17 mouse cellular contexts compared by ENCODE assay signal in the genomic region with DNA sequence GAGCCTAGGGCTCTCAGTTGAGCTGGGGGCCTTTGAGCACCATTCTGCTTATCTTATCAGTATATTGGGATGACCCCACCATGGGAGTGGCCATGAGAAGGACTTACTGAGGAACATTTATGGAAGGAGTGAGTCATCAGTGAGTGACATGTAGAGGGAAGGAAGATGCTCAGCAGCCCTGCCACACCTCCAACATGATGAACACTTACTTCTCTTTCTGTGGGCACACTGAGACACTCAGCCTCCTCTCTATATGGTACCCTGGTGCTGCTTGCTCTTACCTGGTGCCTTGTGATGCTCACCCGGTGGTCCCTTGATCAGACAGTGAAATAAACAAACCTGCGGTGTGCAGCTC. TPM values are rescaled to one million over a fixed set of nuclear protein-coding genes. Genes with fewer than 3 reads are reported as not detected.
DNase-seq lines count a peak whose midpoint lies in the region; TF ChIP-seq lines count a peak whose summit lies in the region.
"Had no signal": no experiment of that assay in that cellular context is flagged by ENCODE, and none has a peak within 500 bp of the region (broad histone marks: within the 10 kb centered on the region; RNA-seq: fewer than 3 reads in every experiment).

No protein-coding gene starts in this region.

- 96% methylated on average over 2 of the region's 2 CpGs for WGBS in macrophage (ENCODE audit: missing documents)

- H3K9ac ChIP-seq in MEL (ENCODE audit: control insufficient read depth, low read depth, low read length, poor library complexity, severe bottlenecking): no peak overlapping the region
- H3K9ac ChIP-seq: embryonic facial prominence, embryonic 12.5 days; midbrain, embryonic 12.5 days; neural tube, embryonic 12.5 days had no signal

- H3K36me3 ChIP-seq in MEL (ENCODE audit: control insufficient read depth in 1 of 2, insufficient read depth in 2 of 2, low read length in 2 of 2) (peaks cover 0 to 16% of the 10 kb centered on the region in 2 experiments; a peak in 2 of 4 replicates), macrophage (ENCODE audit: inconsistent target) (no peaks in the 10 kb centered on the region)
- H3K36me3 ChIP-seq: embryonic facial prominence, embryonic 12.5 days; midbrain, embryonic 12.5 days; neural tube, embryonic 12.5 days had no signal

- TF ChIP-seq RAD21 in MEL (IDR thresholded peaks at IDR 0.05; ENCODE audit: low read depth, low read length): no peak

- no peaks in the 10 kb centered on the region for H3K9me3 ChIP-seq in MEL (replicated peaks; ENCODE audit: insufficient read depth, low read length)
- H3K9me3 ChIP-seq: embryonic facial prominence, embryonic 12.5 days; midbrain, embryonic 12.5 days; neural tube, embryonic 12.5 days had no signal

- peaks cover 0 to 14% of the 10 kb centered on the region in 2 experiments; a peak in 3 of 4 replicates for H3K4me1 ChIP-seq in MEL (ENCODE audit: control insufficient read depth in 1 of 2, insufficient read depth in 2 of 2, low read length in 2 of 2)
- H3K4me1 ChIP-seq: midbrain, embryonic 12.5 days; neural tube, embryonic 12.5 days had no signal

- no peak overlapping the region for H3K4me3 ChIP-seq in layer of hippocampus, adult 2 months
- H3K4me3 ChIP-seq in MEL (ENCODE audit: control insufficient read depth in 1 of 2, insufficient read depth in 1 of 2, low read depth in 2 of 2, low read length in 2 of 2): no peak overlapping the region
- no peak overlapping the region for H3K4me3 ChIP-seq in macrophage (ENCODE audit: inconsistent target)
- H3K4me3 ChIP-seq: embryonic facial prominence, embryonic 12.5 days; heart, adult 2 months; midbrain, embryonic 12.5 days; neural tube, embryonic 12.5 days had no signal

- no peak for TF ChIP-seq EP300 in MEL (IDR thresholded peaks at IDR 0.05; ENCODE audit: low read depth in 1 of 2, low read length in 2 of 2)

- H3K27me3 ChIP-seq in MEL (ENCODE audit: control insufficient read depth in 1 of 2, insufficient read depth in 2 of 2, low read length in 2 of 2): no peaks in the 10 kb centered on the region
- H3K27me3 ChIP-seq: embryonic facial prominence, embryonic 12.5 days; midbrain, embryonic 12.5 days; neural tube, embryonic 12.5 days had no signal

- intact Hi-C loops in gastrocnemius, postnatal 14 days (cut with DNase I; ENCODE audit: low total_unique reads): no loop called here

- H3K79me2 ChIP-seq in MEL (ENCODE audit: control insufficient read depth, insufficient read depth, low read length, poor library complexity) (no peaks in the 10 kb centered on the region; the same call in 1 of the 2 replicates), macrophage (ENCODE audit: inconsistent target) (peaks cover 100% of the 10 kb centered on the region)

- no peak for TF ChIP-seq POLR2A in MEL (IDR thresholded peaks at IDR 0.05; ENCODE audit: control insufficient read depth in 1 of 2, insufficient read depth in 1 of 2, low read depth in 1 of 2, low read length in 2 of 2, poor library complexity in 1 of 2)

- no peak for DNase-seq in layer of hippocampus, adult 2 months (ENCODE audit: low spot score in 2 of 2)
- DNase-seq in layer of hippocampus, adult 18-20 months (ENCODE audit: low spot score in 2 of 2): no peak
- DNase-seq in 3T3-L1 (ENCODE audit: low read depth, low spot score): peak; percentile 72
- peak; percentile 59 for DNase-seq in MEL (ENCODE audit: low read depth, low spot score)
- no peak for DNase-seq in gastrocnemius, postnatal 14 days
- no peak for DNase-seq in spleen, postnatal 14 days (ENCODE audit: low spot score in 2 of 2)
- DNase-seq: adrenal gland, adult 8-10 months; heart, adult 2 months; heart, postnatal 14 days; kidney, adult 11 months; liver; right cerebral cortex, adult 18-20 months; thymus, postnatal 14 days had no signal

- H3K27ac ChIP-seq in layer of hippocampus, adult 2 months: peak overlapping the region; percentile 82
- H3K27ac ChIP-seq in MEL (ENCODE audit: control insufficient read depth, low read depth, low read length) (no peak overlapping the region), macrophage (0 out of 2 replicates have a peak overlapping the region, but pooled peaks have one; percentile 27)
- H3K27ac ChIP-seq: embryonic facial prominence, embryonic 12.5 days; heart, adult 2 months; midbrain, embryonic 12.5 days; neural tube, embryonic 12.5 days had no signal

- TF ChIP-seq CTCF in layer of hippocampus, adult 2 months (conservative IDR thresholded peaks at IDR 0.05): no peak
- no peak for TF ChIP-seq CTCF in MEL (IDR thresholded peaks at IDR 0.05 in 2 of 3, conservative IDR thresholded peaks at IDR 0.05 in 1 of 3; ENCODE audit: control insufficient read depth in 1 of 3, insufficient read depth in 1 of 3, low read depth in 2 of 3, low read length in 3 of 3, poor library complexity in 1 of 3, severe bottlenecking in 1 of 3)

TF ChIP-seq in MEL, 35 proteins besides CTCF, POLR2A, EP300 and RAD21:
- TF ChIP-seq JUND (IDR thresholded peaks at IDR 0.05; ENCODE audit: low read depth, low read length): 0 out of 2 replicates have a peak, but pooled peaks have one; percentile 37
- no peak for TF ChIP-seq SMC3 (IDR thresholded peaks at IDR 0.05; ENCODE audit: low read depth, low read length)
- no peak for TF ChIP-seq KAT2A (conservative IDR thresholded peaks at IDR 0.05; ENCODE audit: low read depth, low read length)
- TF ChIP-seq NELFE (IDR thresholded peaks at IDR 0.05; ENCODE audit: low read depth, low read length): no peak
- no peak for TF ChIP-seq POLR2AphosphoS5 (IDR thresholded peaks at IDR 0.05; ENCODE audit: borderline replicate concordance, low read depth, low read length)

RNA-seq across cellular contexts. Expression of gene Cyfip1, which starts 17.9 kb away (rescaled TPM):
- total RNA-seq in layer of hippocampus, adult 2 months (2021): 100 to 1,000 TPM; 117 to 130 TPM
- total RNA-seq in layer of hippocampus, adult 18-20 months (2021): 100 to 1,000 TPM; 108 to 113 TPM
- 18.3 and 20.6 TPM in 2 replicates for total RNA-seq in MEL (2012; rRNA removed)
- polyA plus RNA-seq in MEL (2012; ENCODE audit: insufficient read depth in 1 of 2, insufficient read length in 2 of 2, low read depth in 1 of 2, low replicate concordance in 2 of 2, missing spikeins in 1 of 2): 100 to 1,000 TPM in 1 of 2 experiments, 10 to 100 TPM in 1; 27.6 to 124 TPM
- 100 to 1,000 TPM; 148 to 762 (median 285) TPM for total RNA-seq in macrophage (2018; cell fraction: chromatin; rRNA removed)
- total RNA-seq in macrophage (2018; cell fraction: cytosol; rRNA removed): 100 to 1,000 TPM in 25 of 26 experiments, 10 to 100 TPM in 1; 99.8 to 224 (median 153) TPM
- 100 to 1,000 TPM; 116 to 365 (median 254) TPM for total RNA-seq in macrophage (2018; cell fraction: nucleus; rRNA removed)
- polyA plus RNA-seq in macrophage (2018): 87.4 to 196 TPM (median 94.6 TPM) in 3 replicates
- total RNA-seq in gastrocnemius, postnatal 14 days (2021): 10 to 100 TPM; 28.3 to 29.4 TPM

Comparison
In these comparisons a context has a peak if more than half of its experiments do, and no peak if none do; other contexts are left out.
1. DNase-seq: peak in 3T3-L1 (single experiment) and MEL (single experiment); none in layer of hippocampus, adult 2 months (0 of 2), layer of hippocampus, adult 18-20 months (0 of 2), gastrocnemius, postnatal 14 days (single experiment) and spleen, postnatal 14 days (0 of 2).